Mouse (Mus musculus): ENCODE measurements around the gene Mrpl30.

DNA sequence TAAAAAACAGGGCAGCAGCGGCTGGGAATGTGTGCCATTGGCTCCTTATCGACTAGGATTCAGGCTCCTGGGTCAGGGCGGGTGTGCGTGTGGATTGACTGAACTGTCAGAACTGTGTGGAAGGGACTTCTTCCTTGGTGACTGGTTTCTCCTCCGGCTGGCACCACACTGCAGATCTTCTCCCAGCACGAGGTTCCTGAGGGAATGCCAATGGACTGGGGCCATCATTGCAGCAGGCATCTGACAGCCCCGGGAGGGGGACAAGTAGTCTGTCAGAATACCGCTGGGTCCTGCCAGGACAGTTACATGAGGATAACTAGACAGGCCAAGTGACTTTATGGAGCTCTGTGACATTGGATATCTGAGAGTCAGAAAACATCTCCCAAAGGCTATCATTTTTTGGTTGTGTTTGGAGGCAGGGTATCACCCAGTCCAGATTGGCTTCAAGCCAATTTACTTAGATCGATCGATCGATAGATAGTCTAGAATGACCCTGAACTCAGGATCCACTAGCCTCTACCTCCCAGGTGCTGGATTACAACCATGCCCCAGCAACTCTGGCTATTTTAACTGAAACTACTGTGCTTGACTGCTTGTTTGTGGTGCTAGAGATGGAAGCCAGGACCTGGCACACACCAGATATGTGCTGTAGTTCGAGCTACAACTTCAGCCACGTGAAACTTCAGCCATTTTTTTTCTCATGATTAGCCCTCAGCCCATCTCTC, 12.4 kb upstream of the Mrpl30 start:
- no peak for TF ChIP-seq CTCF (IDR thresholded peaks at IDR 0.05; ENCODE audit: low read depth)
- no peak for TF ChIP-seq EP300 (IDR thresholded peaks at IDR 0.05; ENCODE audit: low read depth)
